Mouse (Mus musculus): Measurements from ENCODE around the gene Prkci.

Prkci gene

GRCm38 (mm10) chr3:30995283-30995898, at the start of gene Prkci:
Gene Prkci, plus strand, starts transcription at chr3:30995747.
- peak; percentile 82 to 89 for DNase-seq (ENCODE audit: low spot score in 2 of 2)

GRCm38 (mm10) chr3:30951652-30952051, 43.9 kb upstream of the Prkci start:
- no peak for DNase-seq (ENCODE audit: low spot score in 2 of 2)

- no peak for DNase-seq (ENCODE audit: low spot score in 2 of 2)
These were observed 43.1 kb upstream of the Prkci start for GRCm38 (mm10) chr3:30952273-30953070.

GRCm38 (mm10) chr3:30956327-30956726, 39.2 kb upstream of the Prkci start:
- no peak for DNase-seq (ENCODE audit: low spot score in 2 of 2)

DNA sequence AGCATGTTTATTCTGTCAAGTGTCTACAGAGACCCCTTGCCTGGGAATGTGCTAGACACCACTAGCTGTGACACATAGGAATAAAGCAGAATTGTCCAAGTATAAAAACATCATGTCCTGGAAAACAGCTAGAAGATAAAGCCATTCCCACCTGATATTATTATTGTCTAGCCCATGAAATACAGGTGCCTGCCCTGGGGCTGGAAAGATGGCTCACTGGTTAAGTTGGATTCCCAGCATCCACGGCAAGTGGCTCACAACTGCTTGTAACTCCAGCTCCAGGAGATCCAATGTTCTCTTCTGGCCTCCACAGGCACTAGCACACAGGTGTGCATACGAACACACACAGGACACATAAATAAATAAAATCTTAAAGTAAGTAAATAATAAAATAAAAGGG, 36.8 kb upstream of the Prkci start:
- no peak for DNase-seq (ENCODE audit: low spot score in 2 of 2)

DNA sequence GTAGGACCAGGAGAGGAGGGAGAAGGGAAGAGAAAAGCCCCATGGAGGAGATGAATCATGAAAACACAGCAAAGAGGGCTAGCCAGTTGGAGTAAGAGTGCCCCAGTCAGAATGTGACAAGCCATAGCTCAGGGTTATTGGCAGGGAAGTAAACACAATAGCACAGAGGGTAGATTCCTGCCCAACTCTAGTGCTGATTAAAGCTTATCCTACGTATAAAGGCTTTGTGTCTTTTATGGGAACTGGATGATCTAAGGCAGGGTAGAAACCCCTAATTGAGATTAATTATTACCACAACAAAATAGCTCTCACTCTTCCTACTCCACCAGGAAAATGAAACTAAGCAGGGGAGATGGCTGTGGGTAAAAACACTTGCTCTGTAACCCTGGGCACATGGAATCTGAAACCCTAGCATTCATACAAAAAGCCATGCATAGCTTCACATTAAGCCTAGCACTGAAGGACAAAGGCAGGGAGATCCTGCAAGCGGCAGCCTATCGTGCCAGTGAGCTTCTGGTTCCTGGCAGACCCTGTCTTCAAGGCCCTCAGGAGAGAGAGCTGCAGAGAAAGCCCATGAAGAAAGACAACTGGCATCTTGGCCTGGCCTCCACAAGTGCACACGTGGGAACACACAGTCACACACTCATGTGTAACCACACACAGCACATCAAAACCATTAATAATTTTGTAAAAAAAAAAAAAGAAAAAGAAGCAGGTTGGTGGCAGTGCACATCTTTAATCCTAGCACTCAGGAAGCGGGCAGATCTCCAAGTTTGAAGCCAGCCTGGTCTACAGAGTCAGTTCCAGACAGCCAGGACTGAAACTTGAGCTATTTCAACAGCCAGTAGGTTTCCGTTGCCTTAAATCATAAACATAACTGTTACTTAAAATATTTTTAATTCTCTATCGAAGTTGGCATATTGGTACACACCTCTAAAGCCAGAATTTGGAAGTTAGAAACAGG, 35.4 kb upstream of the Prkci start:
- no peak for DNase-seq (ENCODE audit: low spot score in 2 of 2)

- DNase-seq (ENCODE audit: low spot score in 2 of 2), result no peak
These were observed 32.4 kb upstream of the Prkci start for GRCm38 (mm10) chr3:30963100-30963499.

GRCm38 (mm10) chr3:30964216-30964615, 31.3 kb upstream of the Prkci start:
- DNase-seq (ENCODE audit: low spot score in 2 of 2), result no peak

DNA sequence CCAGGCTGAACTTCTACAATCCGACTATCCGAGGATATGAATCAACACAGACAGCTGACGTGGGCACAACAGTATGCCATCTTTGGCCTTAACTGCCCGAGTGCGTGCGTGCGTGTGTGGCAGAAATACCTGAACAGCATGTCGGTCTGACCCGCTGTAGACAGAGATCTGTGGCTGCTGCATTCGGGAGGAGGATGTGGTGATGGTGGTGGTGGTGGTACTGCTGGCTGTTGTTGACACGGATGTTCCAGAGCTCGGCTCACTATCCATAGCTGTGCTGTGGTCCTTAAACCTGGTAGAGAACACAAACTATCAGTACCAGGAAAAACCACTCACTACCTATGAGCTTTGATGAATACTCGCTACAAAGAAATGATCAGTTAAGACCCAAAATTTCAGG, 29.9 kb upstream of the Prkci start:
- no peak for DNase-seq (ENCODE audit: low spot score in 2 of 2)

DNA sequence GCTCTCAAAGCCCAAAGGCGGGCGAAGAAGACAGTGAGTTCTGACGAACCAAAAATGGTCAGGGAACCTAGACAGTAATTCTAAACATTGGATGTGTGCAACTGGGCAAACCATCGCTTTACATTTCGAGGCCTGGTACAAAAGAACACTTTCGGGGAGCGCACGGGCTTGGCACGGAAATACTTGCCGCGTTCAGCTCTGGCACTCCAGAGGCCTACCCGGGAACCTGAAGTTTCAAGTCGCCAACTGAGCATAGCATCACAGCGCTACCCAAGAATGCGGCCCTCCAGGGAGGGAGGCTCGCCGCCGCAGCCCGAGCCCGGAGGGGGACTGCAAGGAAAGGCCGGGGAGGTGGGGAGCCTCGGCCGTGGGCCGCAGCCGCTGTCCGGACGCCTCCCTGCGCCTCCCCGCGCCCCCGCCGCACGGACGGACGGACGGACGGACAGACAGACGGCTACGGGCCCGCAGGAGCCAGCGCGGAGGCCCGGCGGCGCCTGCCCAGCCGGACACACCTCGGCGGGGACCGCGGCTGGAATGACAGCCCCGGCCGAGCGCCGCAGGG, 26.9 kb upstream of the Prkci start:
- DNase-seq (ENCODE audit: low spot score in 2 of 2), result peak; percentile 35 to 41

GRCm38 (mm10) chr3:30969104-30969581, 26.4 kb upstream of the Prkci start, which contains the start of gene Phc3:
Gene Phc3, minus strand, starts transcription at chr3:30969415.
- DNase-seq (ENCODE audit: low spot score in 2 of 2), result peak; percentile 88 to 92

GRCm38 (mm10) chr3:30975102-30975754, 20.3 kb upstream of the Prkci start:
- peak; percentile 70 to 74 for DNase-seq (ENCODE audit: low spot score in 2 of 2)

DNA sequence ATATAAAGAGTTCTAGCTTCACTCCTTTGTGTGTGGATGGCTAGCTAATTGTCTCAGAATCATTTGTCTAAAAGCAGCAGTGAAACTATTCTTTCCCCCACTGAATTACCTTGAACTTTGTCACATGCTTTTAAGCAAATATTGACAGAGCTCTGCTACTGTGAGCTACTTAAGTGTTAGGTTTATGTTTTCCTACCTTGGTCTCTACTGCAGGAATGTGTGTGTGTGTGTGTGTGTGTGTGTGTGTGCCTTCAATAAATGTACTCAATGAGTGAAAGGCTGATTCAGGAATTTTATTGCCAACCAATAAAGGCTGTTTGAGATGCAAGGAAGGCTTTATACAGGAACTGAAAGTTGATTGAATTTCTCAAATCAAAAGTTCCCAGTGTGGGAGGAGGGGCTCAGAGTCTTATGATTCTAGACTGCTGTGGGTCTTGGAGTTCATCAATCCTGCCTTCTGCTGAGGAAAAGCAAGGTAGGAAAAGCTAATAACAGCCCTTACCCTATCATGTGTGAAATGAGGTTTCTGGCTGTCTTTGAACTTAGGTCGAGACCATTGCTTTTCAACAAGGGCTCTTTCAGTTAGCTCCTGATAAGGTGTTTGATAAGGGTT, 18.4 kb upstream of the Prkci start:
- DNase-seq (ENCODE audit: low spot score in 2 of 2), result no peak

DNA sequence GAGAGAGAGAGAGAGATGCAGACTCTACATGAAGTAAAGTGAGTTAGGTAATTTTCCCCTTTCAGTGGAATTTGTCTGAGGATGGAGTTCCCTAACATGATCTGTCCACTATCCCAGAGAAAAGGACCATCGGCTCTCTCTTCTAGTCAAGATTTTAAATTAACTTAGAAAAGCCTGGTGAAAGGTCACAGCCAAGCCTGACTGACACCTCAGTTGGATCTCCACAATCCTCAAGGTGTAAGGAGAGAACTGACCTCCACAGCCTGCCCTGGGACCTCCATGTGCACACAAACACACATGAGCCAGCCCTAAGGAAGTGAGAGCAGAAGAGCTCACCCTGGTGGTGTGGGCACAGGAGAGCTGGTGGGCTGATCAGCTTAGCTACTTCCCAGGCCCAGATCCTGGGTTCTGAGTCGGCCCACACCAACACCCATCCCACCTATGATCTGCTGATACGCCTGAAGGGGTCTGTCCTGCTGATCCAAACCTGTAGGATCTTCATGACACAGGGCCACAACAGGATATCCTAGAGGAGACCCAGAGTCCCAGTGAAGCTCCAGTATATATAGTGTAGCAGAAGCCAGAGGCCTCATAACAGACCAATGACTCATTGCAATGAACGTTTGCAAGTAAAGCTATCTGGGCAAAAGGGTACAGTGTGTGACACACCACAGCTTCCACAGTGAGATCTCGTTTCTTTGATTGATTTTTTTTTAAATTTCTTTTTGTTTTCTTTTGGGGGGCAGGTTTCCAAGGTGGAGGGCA, 13.7 kb upstream of the Prkci start:
- DNase-seq (ENCODE audit: low spot score in 2 of 2), result no peak

DNA sequence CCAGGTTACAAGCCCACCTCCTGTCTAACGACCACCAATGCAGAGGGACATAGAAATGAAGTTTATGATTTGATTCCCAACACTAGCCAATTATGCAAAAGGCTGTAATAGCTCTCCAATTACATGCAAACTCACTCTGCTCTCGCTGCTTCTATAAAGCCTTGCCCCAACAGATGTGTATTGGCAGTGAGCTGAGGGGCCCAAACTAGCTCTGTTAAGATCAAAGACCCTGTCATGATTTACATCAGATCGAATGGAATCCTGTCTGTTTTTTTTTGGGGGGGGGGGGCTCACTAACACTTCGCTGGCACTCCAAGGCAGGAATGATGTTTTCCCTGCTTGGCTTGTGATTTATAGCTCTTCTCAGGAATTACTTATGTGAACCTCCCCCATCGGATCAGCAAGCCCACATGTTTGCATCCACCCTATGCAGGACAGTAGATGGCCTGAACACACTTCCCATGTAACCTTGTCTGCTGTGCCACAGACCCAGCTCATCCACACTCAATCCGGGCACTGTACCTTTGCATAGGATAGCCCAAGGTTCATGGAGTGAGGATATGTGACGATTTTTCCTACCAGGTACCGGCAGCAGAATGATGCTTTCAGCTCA, 12.5 kb upstream of the Prkci start:
- no peak for DNase-seq (ENCODE audit: low spot score in 2 of 2)

GRCm38 (mm10) chr3:30987396-30988318, 7.9 kb upstream of the Prkci start:
- no peak for DNase-seq (ENCODE audit: low spot score in 2 of 2)

- no peak for DNase-seq (ENCODE audit: low spot score in 2 of 2)
These were observed 3.4 kb upstream of the Prkci start for GRCm38 (mm10) chr3:30992161-30992560.

- DNase-seq (ENCODE audit: low spot score in 2 of 2), result peak; percentile 24 to 56
These were observed 2.4 kb upstream of the Prkci start for GRCm38 (mm10) chr3:30993066-30993573.
